Mouse (Mus musculus) thymus, adult 2 months (tissue): ENCODE results near the gene Car6.

Source experiments
- CTCF ChIP-seq: fragments of 200-500 bp; IDR thresholded peaks from 2 replicates; pipeline ENCODE4 v1.5.1; 2012; ENCODE audit warnings: mild to moderate bottlenecking, control low read depth, low read length, moderate library complexity, borderline replicate concordance; ENCODE audit not compliant: control insufficient read depth, poor library complexity, insufficient read depth; ENCODE audit errors: extremely low read depth
- POLR2A ChIP-seq: fragments of 200-500 bp; IDR thresholded peaks from 2 replicates; pipeline ENCODE4 v1.6.1; 2012; ENCODE audit warnings: mild to moderate bottlenecking, low read length, control low read depth, moderate library complexity; ENCODE audit not compliant: control insufficient read depth, poor library complexity, insufficient read depth; ENCODE audit errors: extremely low read depth

- TF ChIP-seq CTCF, result no peak
- no peak for TF ChIP-seq POLR2A
Observed at GRCm38 (mm10) chr4:150217042-150217554, 16.0 kb upstream of the Car6 start.
